Mouse (Mus musculus): ENCODE measurements at regions not wholly inside any gene's neighbourhood (a gene's known extent, or its start where the extent isn't known, plus 50 kb on each side); places are given as distances from the start of the nearest gene placed in this dataset.

- WGBS, result 43% methylated on average over 3 of the region's 3 CpGs
- H3K36me3 ChIP-seq, result no peaks in the 10 kb centered on the region
- no peak for ATAC-seq (ENCODE audit: borderline replicate concordance, extremely low read depth, low FRiP score, low TSS enrichment)
- H3K4me2 ChIP-seq, result no peak overlapping the region
- 0 out of 2 replicates have a peak, but pooled peaks cover 3% of the 10 kb centered on the region for H3K4me1 ChIP-seq
- H3K27me3 ChIP-seq, result no peaks in the 10 kb centered on the region
- H3K27ac ChIP-seq, result no peak overlapping the region
- H3K9me3 ChIP-seq, result no peaks in the 10 kb centered on the region
- no peak overlapping the region for H3K9ac ChIP-seq
- H3K4me3 ChIP-seq, result no peak overlapping the region
Measured at GRCm38 (mm10) chr4:47842128-47842656, 202.8 kb upstream of the Nr4a3 start.

DNA sequence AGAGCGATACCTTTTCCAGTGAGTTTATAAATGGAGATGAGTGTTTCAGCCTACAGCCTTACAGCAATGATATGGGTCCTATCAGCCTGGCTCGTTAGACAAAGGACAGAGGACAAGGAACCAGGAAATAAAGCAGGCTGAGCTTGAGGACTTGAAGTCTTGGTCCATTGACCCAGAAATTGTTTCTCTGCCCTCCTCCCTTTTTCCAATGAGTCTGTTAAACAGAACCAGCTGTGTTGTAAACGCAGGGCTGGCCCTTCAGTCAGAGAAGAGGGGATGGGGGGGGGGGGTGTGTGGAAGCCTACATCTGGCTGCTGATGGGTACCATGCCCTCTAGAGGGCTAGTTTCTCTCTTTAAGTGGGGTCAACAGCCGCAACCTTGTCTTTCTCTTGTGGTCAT lies 199.7 kb upstream of the Nr4a3 start:
- no peak overlapping the region for H3K4me3 ChIP-seq
- ATAC-seq (ENCODE audit: borderline replicate concordance, extremely low read depth, low FRiP score, low TSS enrichment), result no peak
- no peaks in the 10 kb centered on the region for H3K36me3 ChIP-seq
- H3K27ac ChIP-seq, result no peak overlapping the region
- no peaks in the 10 kb centered on the region for H3K9me3 ChIP-seq
- no peak overlapping the region for H3K4me2 ChIP-seq
- H3K4me1 ChIP-seq, result 0 out of 2 replicates have a peak, but pooled peaks cover 3% of the 10 kb centered on the region
- no peak overlapping the region for H3K9ac ChIP-seq
- no peaks in the 10 kb centered on the region for H3K27me3 ChIP-seq
- WGBS, result 67% methylated on average over 4 of the region's 4 CpGs

GRCm38 (mm10) chr4:47846389-47847318 lies 198.3 kb upstream of the Nr4a3 start:
- Histone ChIP-seq H3K27ac (no peak overlapping the region), H3K4me3 (no peak overlapping the region), H3K9ac (no peak overlapping the region), H3K9me3 (no peaks in the 10 kb centered on the region), H3K36me3 (no peaks in the 10 kb centered on the region), H3K4me1 (0 out of 2 replicates have a peak, but pooled peaks cover 3% of the 10 kb centered on the region), H3K4me2 (no peak overlapping the region), H3K27me3 (no peaks in the 10 kb centered on the region)
- WGBS, result 31% methylated on average over 12 of the region's 12 CpGs
- ATAC-seq (ENCODE audit: borderline replicate concordance, extremely low read depth, low FRiP score, low TSS enrichment), result no peak

GRCm38 (mm10) chr4:47861151-47861550 lies 183.8 kb upstream of the Nr4a3 start:
- Histone ChIP-seq H3K4me1 (no peaks in the 10 kb centered on the region), H3K27me3 (no peaks in the 10 kb centered on the region), H3K9ac (no peak overlapping the region), H3K4me2 (no peak overlapping the region), H3K9me3 (no peaks in the 10 kb centered on the region), H3K27ac (no peak overlapping the region), H3K36me3 (no peaks in the 10 kb centered on the region), H3K4me3 (no peak overlapping the region)
- 39% methylated on average over 6 of the region's 6 CpGs for WGBS
- ATAC-seq (ENCODE audit: borderline replicate concordance, extremely low read depth, low FRiP score, low TSS enrichment), result no peak

DNA sequence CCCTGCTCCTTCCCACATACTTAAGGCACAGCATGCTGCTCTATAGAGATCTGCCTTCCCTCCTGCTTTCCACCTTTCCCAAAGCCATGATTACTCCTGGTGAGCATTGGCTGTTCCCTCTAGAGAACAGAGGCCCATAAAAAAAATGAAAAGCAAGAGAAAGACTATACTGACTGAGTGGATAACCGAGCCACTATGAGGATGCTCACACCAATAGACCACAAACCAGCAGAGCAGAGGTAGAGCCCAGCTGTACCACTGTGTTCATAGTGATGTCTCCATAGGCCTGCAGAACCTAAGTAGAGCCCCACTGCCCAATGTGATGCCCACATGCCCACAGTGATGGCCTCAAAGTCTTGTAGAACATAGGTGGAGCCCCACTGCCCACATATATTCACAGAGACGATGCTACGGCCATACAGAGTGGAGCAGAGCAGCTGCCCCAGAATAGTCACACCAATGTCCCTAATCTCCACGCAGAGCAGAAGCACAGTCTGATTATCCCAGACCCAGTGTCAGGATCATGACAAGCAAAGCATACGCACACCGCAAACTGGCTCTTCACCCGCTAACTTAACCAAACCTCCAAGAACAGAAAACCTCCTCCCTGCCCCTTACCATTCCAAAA lies 174.8 kb upstream of the Nr4a3 start:
- H3K9ac ChIP-seq, result no peak overlapping the region
- H3K4me2 ChIP-seq, result no peak overlapping the region
- H3K9me3 ChIP-seq, result no peaks in the 10 kb centered on the region
- H3K4me3 ChIP-seq, result no peak overlapping the region
- no peaks in the 10 kb centered on the region for H3K36me3 ChIP-seq
- no peak overlapping the region for H3K27ac ChIP-seq
- H3K27me3 ChIP-seq, result no peaks in the 10 kb centered on the region
- H3K4me1 ChIP-seq, result no peaks in the 10 kb centered on the region
- no peak for ATAC-seq (ENCODE audit: borderline replicate concordance, extremely low read depth, low FRiP score, low TSS enrichment)
- WGBS, result 84% methylated on average over 7 of the region's 7 CpGs

GRCm38 (mm10) chr4:47870638-47871019 lies 174.3 kb upstream of the Nr4a3 start:
- WGBS, result 74% methylated on average over 5 of the region's 5 CpGs
- Histone ChIP-seq H3K27me3 (no peaks in the 10 kb centered on the region), H3K4me1 (no peaks in the 10 kb centered on the region), H3K9me3 (no peaks in the 10 kb centered on the region), H3K4me3 (no peak overlapping the region), H3K36me3 (no peaks in the 10 kb centered on the region), H3K9ac (no peak overlapping the region), H3K4me2 (no peak overlapping the region), H3K27ac (no peak overlapping the region)
- ATAC-seq (ENCODE audit: borderline replicate concordance, extremely low read depth, low FRiP score, low TSS enrichment), result no peak

GRCm38 (mm10) chr4:47881560-47881959 lies 163.4 kb upstream of the Nr4a3 start:
- 59% methylated on average over 9 of the region's 9 CpGs for WGBS
- no peaks in the 10 kb centered on the region for H3K4me1 ChIP-seq
- no peak for ATAC-seq (ENCODE audit: borderline replicate concordance, extremely low read depth, low FRiP score, low TSS enrichment)
- H3K36me3 ChIP-seq, result no peaks in the 10 kb centered on the region
- no peak overlapping the region for H3K4me3 ChIP-seq
- H3K27me3 ChIP-seq, result no peaks in the 10 kb centered on the region
- no peak overlapping the region for H3K9ac ChIP-seq
- no peak overlapping the region for H3K4me2 ChIP-seq
- H3K9me3 ChIP-seq, result no peaks in the 10 kb centered on the region
- H3K27ac ChIP-seq, result no peak overlapping the region

DNA sequence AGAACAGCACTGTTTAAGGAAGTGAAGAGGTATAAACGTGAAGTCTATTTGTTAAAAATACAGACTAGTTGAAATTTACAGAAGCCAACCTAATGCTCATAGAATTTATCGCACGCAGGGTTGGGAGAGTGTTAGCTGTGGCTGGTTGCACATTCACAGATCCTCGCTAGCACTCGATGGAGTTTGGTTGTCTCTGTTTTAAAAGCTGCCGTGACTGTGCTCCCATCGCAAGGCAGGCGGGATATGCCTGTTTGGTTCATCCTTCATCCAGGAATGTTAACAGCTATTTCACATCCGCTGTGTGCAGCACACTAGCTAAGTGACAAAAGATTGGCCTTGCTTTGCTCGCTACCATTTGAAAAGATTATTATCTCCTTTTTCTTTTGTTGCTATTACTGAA lies 162.9 kb upstream of the Nr4a3 start:
- Histone ChIP-seq H3K9me3 (no peaks in the 10 kb centered on the region), H3K27ac (no peak overlapping the region), H3K36me3 (no peaks in the 10 kb centered on the region), H3K27me3 (no peaks in the 10 kb centered on the region), H3K4me3 (no peak overlapping the region), H3K9ac (no peak overlapping the region), H3K4me2 (no peak overlapping the region), H3K4me1 (no peaks in the 10 kb centered on the region)
- ATAC-seq (ENCODE audit: borderline replicate concordance, extremely low read depth, low FRiP score, low TSS enrichment), result no peak
- WGBS, result 35% methylated on average over 10 of the region's 10 CpGs

- Histone ChIP-seq H3K27ac (no peak overlapping the region), H3K9me3 (no peaks in the 10 kb centered on the region), H3K36me3 (no peaks in the 10 kb centered on the region), H3K4me1 (no peaks in the 10 kb centered on the region), H3K4me2 (no peak overlapping the region), H3K9ac (no peak overlapping the region), H3K27me3 (no peaks in the 10 kb centered on the region), H3K4me3 (no peak overlapping the region)
- 67% methylated on average over 7 of the region's 7 CpGs for WGBS
- ATAC-seq (ENCODE audit: borderline replicate concordance, extremely low read depth, low FRiP score, low TSS enrichment), result no peak
Measured at GRCm38 (mm10) chr4:47899579-47899978, 145.4 kb upstream of the Nr4a3 start.

DNA sequence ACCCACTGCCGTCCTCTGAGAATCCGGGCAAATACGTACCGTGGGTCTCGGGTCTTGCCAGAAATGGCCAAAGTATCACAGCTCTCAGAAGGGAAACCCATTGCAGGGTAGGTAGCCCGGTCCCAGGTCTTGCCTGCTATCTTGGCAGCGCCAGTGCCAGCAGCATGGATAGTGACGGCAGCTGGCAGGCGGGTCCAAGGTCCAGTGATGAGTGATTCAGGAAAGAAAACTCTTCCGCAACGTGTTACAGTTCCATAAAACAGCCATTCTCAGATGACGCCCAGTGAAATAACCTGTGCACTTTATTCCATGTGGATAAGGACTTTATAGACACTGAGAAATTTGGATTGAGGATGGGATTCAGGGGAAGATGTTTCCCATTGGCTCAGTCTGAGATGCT lies 142.2 kb upstream of the Nr4a3 start:
- WGBS, result 90% methylated on average over 12 of the region's 12 CpGs
- Histone ChIP-seq H3K4me1 (no peaks in the 10 kb centered on the region), H3K4me2 (no peak overlapping the region), H3K27ac (no peak overlapping the region), H3K27me3 (no peaks in the 10 kb centered on the region), H3K9ac (no peak overlapping the region), H3K4me3 (no peak overlapping the region), H3K9me3 (no peaks in the 10 kb centered on the region), H3K36me3 (no peaks in the 10 kb centered on the region)
- no peak for ATAC-seq (ENCODE audit: borderline replicate concordance, extremely low read depth, low FRiP score, low TSS enrichment)

GRCm38 (mm10) chr4:47912259-47912658 lies 132.7 kb upstream of the Nr4a3 start:
- Histone ChIP-seq H3K9ac (no peak overlapping the region), H3K9me3 (no peaks in the 10 kb centered on the region), H3K36me3 (no peaks in the 10 kb centered on the region), H3K4me1 (no peaks in the 10 kb centered on the region), H3K27ac (no peak overlapping the region), H3K4me2 (no peak overlapping the region), H3K27me3 (no peaks in the 10 kb centered on the region), H3K4me3 (no peak overlapping the region)
- WGBS, result 55% methylated on average over 1 of the region's 1 CpGs
- no peak for ATAC-seq (ENCODE audit: borderline replicate concordance, extremely low read depth, low FRiP score, low TSS enrichment)

DNA sequence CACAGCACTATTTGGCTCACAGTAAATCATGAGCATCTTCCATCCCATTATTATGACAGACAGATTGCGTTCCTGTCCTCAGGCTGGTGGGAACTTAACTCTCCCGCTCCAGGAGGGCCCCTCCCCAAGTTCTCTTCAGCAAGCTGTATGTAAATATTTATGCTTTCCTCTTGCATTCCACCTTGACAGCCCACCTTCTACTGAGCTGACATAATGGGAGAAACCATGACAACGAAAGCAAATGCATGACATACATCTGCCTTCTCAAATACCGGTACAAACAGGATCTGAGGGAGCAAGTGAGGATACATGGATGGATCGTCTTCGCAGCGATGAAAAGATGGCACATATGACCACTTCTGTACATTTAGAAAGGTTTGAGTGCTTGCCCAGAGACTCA lies 125.4 kb upstream of the Nr4a3 start:
- no peak for ATAC-seq (ENCODE audit: borderline replicate concordance, extremely low read depth, low FRiP score, low TSS enrichment)

More for the DNA sequence above, 125.4 kb upstream of the Nr4a3 start:
- H3K4me3 ChIP-seq, result no peak overlapping the region
- 34% methylated on average over 7 of the region's 7 CpGs for WGBS
- H3K4me1 ChIP-seq, result no peaks in the 10 kb centered on the region
- no peak overlapping the region for H3K4me2 ChIP-seq
- no peak overlapping the region for H3K9ac ChIP-seq
- no peaks in the 10 kb centered on the region for H3K36me3 ChIP-seq
- H3K27me3 ChIP-seq, result no peaks in the 10 kb centered on the region
- no peaks in the 10 kb centered on the region for H3K9me3 ChIP-seq
- no peak overlapping the region for H3K27ac ChIP-seq

Measured in lung, embryonic 15.5 days (tissue).